Mouse (Mus musculus): ENCODE data around the gene Grik5.

Gene Grik5

GRCm38 (mm10) chr7:24985799-24986198 is 86.3 kb downstream of the Grik5 start:
- DNase-seq (ENCODE audit: low spot score), result no peak

- DNase-seq (ENCODE audit: low spot score), result no peak
Observed at GRCm38 (mm10) chr7:24984307-24984706, 87.8 kb downstream of the Grik5 start.

GRCm38 (mm10) chr7:24983396-24983795 is 88.8 kb downstream of the Grik5 start:
- no peak for DNase-seq (ENCODE audit: low spot score)

- no peak for DNase-seq (ENCODE audit: low spot score)
Observed at GRCm38 (mm10) chr7:24980439-24980838, 91.7 kb downstream of the Grik5 start.

- DNase-seq (ENCODE audit: low spot score), result no peak
Observed at GRCm38 (mm10) chr7:24978781-24979180, 93.4 kb downstream of the Grik5 start.

- no peak for DNase-seq (ENCODE audit: low spot score)
Observed at GRCm38 (mm10) chr7:24974893-24975595, 97.1 kb downstream of the Grik5 start.

GRCm38 (mm10) chr7:24973902-24974301 is 98.2 kb downstream of the Grik5 start:
- no peak for DNase-seq (ENCODE audit: low spot score)

- no peak for DNase-seq (ENCODE audit: low spot score)
Observed at GRCm38 (mm10) chr7:24973208-24973607, 98.9 kb downstream of the Grik5 start.

- DNase-seq (ENCODE audit: low spot score), result peak; percentile 93
Observed at GRCm38 (mm10) chr7:24971972-24972893, 99.9 kb downstream of the Grik5 start, which contains the start of gene Rabac1. Gene Rabac1, minus strand, starts transcription at chr7:24972754.

GRCm38 (mm10) chr7:24971261-24971971 is 100.7 kb downstream of the Grik5 start:
- DNase-seq (ENCODE audit: low spot score), result peak; percentile 40

- no peak for DNase-seq (ENCODE audit: low spot score)
Observed at GRCm38 (mm10) chr7:24970341-24970740, 101.8 kb downstream of the Grik5 start.

GRCm38 (mm10) chr7:24969805-24970204 is 102.3 kb downstream of the Grik5 start:
- DNase-seq (ENCODE audit: low spot score), result no peak

GRCm38 (mm10) chr7:24968463-24968862 is 103.7 kb downstream of the Grik5 start:
- no peak for DNase-seq (ENCODE audit: low spot score)

GRCm38 (mm10) chr7:24967966-24968365 is 104.2 kb downstream of the Grik5 start:
- DNase-seq (ENCODE audit: low spot score), result no peak

GRCm38 (mm10) chr7:24964897-24965535 is 107.1 kb downstream of the Grik5 start:
- peak; percentile 75 for DNase-seq (ENCODE audit: low spot score)

- DNase-seq (ENCODE audit: low spot score), result no peak
Observed at GRCm38 (mm10) chr7:24964288-24964687, 107.9 kb downstream of the Grik5 start.

Measured in layer of hippocampus, adult 9-10 months (tissue).